Mouse (Mus musculus): ENCODE measurements around the gene Man2a2. TPM values are rescaled to one million over a fixed set of nuclear protein-coding genes. Genes with fewer than 3 reads are reported as not detected.
"Not testable (repeated sequence)": the region's sequence is repeated elsewhere in the genome, so short reads cannot be mapped to it uniquely, and the experiment has no call there.

Gene Man2a2
- polyA plus RNA-seq, 1 experiment from 2014 or later, result 24.0 TPM

- H3K9ac ChIP-seq (replicated peaks; ENCODE audit: low read depth, low read length), result peak overlapping the region; percentile 74
- H3K27ac ChIP-seq (ENCODE audit: low read length), result peak overlapping the region; percentile 90
- H3K27me3 ChIP-seq (replicated peaks; ENCODE audit: control insufficient read depth, insufficient read depth, low read length), result no peaks in the 10 kb centered on the region
- peak; percentile 98 for ATAC-seq
- 0% methylated on average over 45 of the region's 45 CpGs for WGBS
- no peaks in the 10 kb centered on the region for H3K9me3 ChIP-seq (ENCODE audit: control insufficient read depth, low read length)
- peaks cover 18% of the 10 kb centered on the region for H3K36me3 ChIP-seq (ENCODE audit: control insufficient read depth, insufficient read depth)
- H3K4me1 ChIP-seq (replicated peaks; ENCODE audit: control insufficient read depth, insufficient read depth, low read length), result peaks cover 44% of the 10 kb centered on the region
- H3K4me2 ChIP-seq (ENCODE audit: low read length), result peak overlapping the region; percentile 95
- peak overlapping the region; percentile 75 for H3K4me3 ChIP-seq (replicated peaks; ENCODE audit: low read length)
These were observed 31.2 kb downstream of the Man2a2 start for GRCm38 (mm10) chr7:80339793-80340628.

DNA sequence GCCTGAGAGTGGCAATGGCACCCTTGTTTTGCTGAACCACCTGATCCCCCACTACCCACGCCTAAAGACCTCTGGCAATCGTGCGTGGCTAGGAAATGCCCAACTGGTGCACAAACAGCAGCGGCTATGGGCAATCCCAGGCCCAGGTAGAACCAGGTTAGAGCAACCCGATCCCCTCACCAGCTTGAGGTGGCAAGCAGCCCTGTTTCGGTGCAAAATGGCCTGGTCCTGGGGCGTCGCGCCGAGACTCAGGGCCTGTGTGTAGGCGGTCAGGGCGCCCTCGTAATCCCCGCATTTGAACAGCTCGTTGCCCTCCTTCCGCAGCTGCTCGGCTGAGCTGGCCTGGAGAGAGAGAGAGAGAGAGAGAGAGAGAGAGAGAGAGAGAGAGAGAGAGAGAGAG, 31.8 kb downstream of the Man2a2 start:
- Histone ChIP-seq H3K36me3 (ENCODE audit: control insufficient read depth, insufficient read depth) (peaks cover 24% of the 10 kb centered on the region), H3K9ac (replicated peaks; ENCODE audit: low read depth, low read length) (peak overlapping the region; percentile 81), H3K9me3 (ENCODE audit: control insufficient read depth, low read length) (no peaks in the 10 kb centered on the region), H3K4me2 (ENCODE audit: low read length) (peak overlapping the region; percentile 95), H3K4me3 (replicated peaks; ENCODE audit: low read length) (peak overlapping the region; percentile 75), H3K27ac (ENCODE audit: low read length) (peak overlapping the region; percentile 67), H3K4me1 (replicated peaks; ENCODE audit: control insufficient read depth, insufficient read depth, low read length) (peaks cover 44% of the 10 kb centered on the region), H3K27me3 (replicated peaks; ENCODE audit: control insufficient read depth, insufficient read depth, low read length) (no peaks in the 10 kb centered on the region)
- 4% methylated on average over 17 of the region's 17 CpGs for WGBS
- no peak for ATAC-seq

DNA sequence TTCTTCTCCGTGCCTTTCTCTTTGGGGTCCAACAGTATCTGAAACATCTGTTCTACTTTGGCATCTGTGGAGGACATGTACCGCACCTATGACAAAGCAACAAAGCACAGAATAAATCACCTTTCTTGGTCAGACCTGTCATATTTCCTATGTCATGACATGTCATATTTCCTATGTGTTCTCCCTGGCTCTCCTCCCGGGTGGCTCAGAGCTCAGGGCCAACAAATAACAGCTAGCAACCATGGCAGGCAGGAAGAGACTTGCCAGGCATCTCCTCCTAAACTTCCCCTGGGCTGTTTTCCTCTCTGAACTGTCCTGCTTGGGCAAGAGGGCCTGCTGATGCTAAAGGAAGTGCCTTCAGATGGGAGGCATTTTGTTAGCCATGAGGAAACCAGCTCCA, 34.2 kb downstream of the Man2a2 start:
- Histone ChIP-seq H3K27me3 (replicated peaks; ENCODE audit: control insufficient read depth, insufficient read depth, low read length) (no peaks in the 10 kb centered on the region), H3K9me3 (ENCODE audit: control insufficient read depth, low read length) (no peaks in the 10 kb centered on the region), H3K4me3 (replicated peaks; ENCODE audit: low read length) (no peak overlapping the region), H3K27ac (ENCODE audit: low read length) (no peak overlapping the region), H3K4me2 (ENCODE audit: low read length) (no peak overlapping the region), H3K4me1 (replicated peaks; ENCODE audit: control insufficient read depth, insufficient read depth, low read length) (peaks cover 32% of the 10 kb centered on the region), H3K36me3 (ENCODE audit: control insufficient read depth, insufficient read depth) (peaks cover 35% of the 10 kb centered on the region), H3K9ac (replicated peaks; ENCODE audit: low read depth, low read length) (no peak overlapping the region)
- ATAC-seq, result no peak
- 87% methylated on average over 3 of the region's 3 CpGs for WGBS

GRCm38 (mm10) chr7:80334848-80335247, 36.3 kb downstream of the Man2a2 start:
- Histone ChIP-seq H3K4me1 (replicated peaks; ENCODE audit: control insufficient read depth, insufficient read depth, low read length) (peaks cover 21% of the 10 kb centered on the region), H3K36me3 (ENCODE audit: control insufficient read depth, insufficient read depth) (peaks cover 52% of the 10 kb centered on the region), H3K9ac (replicated peaks; ENCODE audit: low read depth, low read length) (no peak overlapping the region), H3K4me3 (replicated peaks; ENCODE audit: low read length) (no peak overlapping the region), H3K4me2 (ENCODE audit: low read length) (no peak overlapping the region), H3K27me3 (replicated peaks; ENCODE audit: control insufficient read depth, insufficient read depth, low read length) (no peaks in the 10 kb centered on the region), H3K9me3 (ENCODE audit: control insufficient read depth, low read length) (no peaks in the 10 kb centered on the region), H3K27ac (ENCODE audit: low read length) (no peak overlapping the region)
- 94% methylated on average over 4 of the region's 4 CpGs for WGBS
- ATAC-seq, result no peak

- Histone ChIP-seq H3K36me3 (ENCODE audit: control insufficient read depth, insufficient read depth) (peaks cover 67% of the 10 kb centered on the region), H3K4me1 (replicated peaks; ENCODE audit: control insufficient read depth, insufficient read depth, low read length) (no peaks in the 10 kb centered on the region), H3K27ac (ENCODE audit: low read length) (no peak overlapping the region), H3K4me2 (ENCODE audit: low read length) (no peak overlapping the region), H3K27me3 (replicated peaks; ENCODE audit: control insufficient read depth, insufficient read depth, low read length) (no peaks in the 10 kb centered on the region), H3K9ac (replicated peaks; ENCODE audit: low read depth, low read length) (no peak overlapping the region), H3K4me3 (replicated peaks; ENCODE audit: low read length) (no peak overlapping the region), H3K9me3 (ENCODE audit: control insufficient read depth, low read length) (no peaks in the 10 kb centered on the region)
- no peak for ATAC-seq
- 95% methylated on average over 19 of the region's 19 CpGs for WGBS
These were observed 39.7 kb downstream of the Man2a2 start for GRCm38 (mm10) chr7:80331433-80331832.

DNA sequence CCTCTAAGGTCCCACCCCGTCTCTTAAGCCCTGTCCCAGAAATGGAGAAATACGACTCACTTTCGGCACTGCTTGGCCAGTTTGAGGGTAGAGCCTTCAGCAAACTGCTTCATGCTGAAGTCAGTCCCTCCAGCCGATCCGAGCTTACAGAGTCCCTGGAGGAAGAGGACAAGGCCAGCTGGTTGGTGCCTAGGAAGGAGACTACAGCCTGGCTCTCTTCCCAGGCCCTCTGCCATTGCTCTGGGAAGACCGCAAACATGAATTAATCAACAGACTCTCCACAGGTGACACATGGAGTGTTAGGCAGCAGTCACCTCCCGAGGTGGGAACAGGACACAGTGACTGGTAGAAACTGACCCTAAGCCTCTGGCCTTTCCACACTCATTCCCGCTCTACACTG, 40.9 kb downstream of the Man2a2 start:
- no peak overlapping the region for H3K4me2 ChIP-seq (ENCODE audit: low read length)
- no peak overlapping the region for H3K9ac ChIP-seq (replicated peaks; ENCODE audit: low read depth, low read length)
- H3K9me3 ChIP-seq (ENCODE audit: control insufficient read depth, low read length), result no peaks in the 10 kb centered on the region
- H3K27ac ChIP-seq (ENCODE audit: low read length), result no peak overlapping the region
- no peak overlapping the region for H3K4me3 ChIP-seq (replicated peaks; ENCODE audit: low read length)
- no peaks in the 10 kb centered on the region for H3K27me3 ChIP-seq (replicated peaks; ENCODE audit: control insufficient read depth, insufficient read depth, low read length)
- 91% methylated on average over 8 of the region's 8 CpGs for WGBS
- peaks cover 70% of the 10 kb centered on the region for H3K36me3 ChIP-seq (ENCODE audit: control insufficient read depth, insufficient read depth)
- ATAC-seq, result no peak
- H3K4me1 ChIP-seq (replicated peaks; ENCODE audit: control insufficient read depth, insufficient read depth, low read length), result no peaks in the 10 kb centered on the region

DNA sequence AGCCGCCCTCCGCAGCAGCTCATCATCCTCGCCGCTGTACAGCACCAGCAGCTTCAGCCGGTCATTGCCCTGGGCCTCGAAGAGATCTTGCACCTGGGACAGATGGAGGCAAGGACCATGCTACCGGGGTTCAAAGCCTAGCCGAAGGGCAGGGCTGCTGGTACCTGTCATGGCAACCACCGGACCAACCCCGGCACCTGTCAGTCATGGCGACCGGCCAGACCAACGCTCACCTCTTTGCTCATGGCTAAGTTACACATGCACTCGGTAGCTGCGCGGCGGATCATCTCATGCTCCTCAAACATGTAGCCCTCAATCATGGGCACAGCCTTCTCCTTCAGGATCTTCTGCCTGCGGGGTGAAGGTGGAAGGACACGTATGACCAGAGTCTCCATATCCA, 45.1 kb downstream of the Man2a2 start:
- H3K27me3 ChIP-seq (replicated peaks; ENCODE audit: control insufficient read depth, insufficient read depth, low read length), result no peaks in the 10 kb centered on the region
- no peaks in the 10 kb centered on the region for H3K9me3 ChIP-seq (ENCODE audit: control insufficient read depth, low read length)
- no peak overlapping the region for H3K4me2 ChIP-seq (ENCODE audit: low read length)
- H3K4me1 ChIP-seq (replicated peaks; ENCODE audit: control insufficient read depth, insufficient read depth, low read length), result peaks cover 18% of the 10 kb centered on the region
- WGBS, result 97% methylated on average over 19 of the region's 19 CpGs
- no peak for ATAC-seq
- no peak overlapping the region for H3K4me3 ChIP-seq (replicated peaks; ENCODE audit: low read length)
- H3K36me3 ChIP-seq (ENCODE audit: control insufficient read depth, insufficient read depth), result peaks cover 45% of the 10 kb centered on the region
- H3K9ac ChIP-seq (replicated peaks; ENCODE audit: low read depth, low read length), result no peak overlapping the region
- H3K27ac ChIP-seq (ENCODE audit: low read length), result no peak overlapping the region

GRCm38 (mm10) chr7:80325292-80325868, 45.8 kb downstream of the Man2a2 start:
- H3K27ac ChIP-seq (ENCODE audit: low read length), result no peak overlapping the region; the same call in 1 of the 2 replicates
- H3K36me3 ChIP-seq (ENCODE audit: control insufficient read depth, insufficient read depth), result peaks cover 38% of the 10 kb centered on the region

GRCm38 (mm10) chr7:80324816-80325119, 46.4 kb downstream of the Man2a2 start:
- Histone ChIP-seq H3K4me1 (replicated peaks; ENCODE audit: control insufficient read depth, insufficient read depth, low read length) (peaks cover 18% of the 10 kb centered on the region), H3K4me2 (ENCODE audit: low read length) (peak overlapping the region; percentile 60), H3K36me3 (ENCODE audit: control insufficient read depth, insufficient read depth) (peaks cover 36% of the 10 kb centered on the region), H3K27ac (ENCODE audit: low read length) (peak overlapping the region; percentile 96)
- not testable (repeated sequence) for H3K9me3 ChIP-seq (ENCODE audit: control insufficient read depth, low read length); ATAC-seq; H3K27me3 ChIP-seq (replicated peaks; ENCODE audit: control insufficient read depth, insufficient read depth, low read length); H3K9ac ChIP-seq (replicated peaks; ENCODE audit: low read depth, low read length); H3K4me3 ChIP-seq (replicated peaks; ENCODE audit: low read length)
- WGBS, result 34% methylated on average over 5 of the region's 5 CpGs

More at GRCm38 (mm10) chr7:80325292-80325868, 45.8 kb downstream of the Man2a2 start:
- H3K4me3 ChIP-seq (replicated peaks; ENCODE audit: low read length), result no peak overlapping the region
- no peak overlapping the region for H3K4me2 ChIP-seq (ENCODE audit: low read length)
- WGBS, result 94% methylated on average over 16 of the region's 16 CpGs
- no peaks in the 10 kb centered on the region for H3K27me3 ChIP-seq (replicated peaks; ENCODE audit: control insufficient read depth, insufficient read depth, low read length)
- H3K9ac ChIP-seq (replicated peaks; ENCODE audit: low read depth, low read length), result no peak overlapping the region
- no peaks in the 10 kb centered on the region for H3K9me3 ChIP-seq (ENCODE audit: control insufficient read depth, low read length)
- peaks cover 18% of the 10 kb centered on the region for H3K4me1 ChIP-seq (replicated peaks; ENCODE audit: control insufficient read depth, insufficient read depth, low read length)
- ATAC-seq, result no peak
